Mouse (Mus musculus) forebrain, postnatal 0 days (tissue): ENCODE results near the gene Ttc5. TPM values are rescaled to one million over a fixed set of nuclear protein-coding genes. Genes with fewer than 3 reads are reported as not detected.

Experiments
- ATAC-seq: fragments of 200-750 bp; cut with Nextera tagmentation; 2 replicates; pipeline ENCODE4 v1.8.0; 2017; ENCODE audit warnings: mild to moderate bottlenecking, moderate library complexity
- DNase-seq: peaks from one replicate; pipeline ENCODE4 v3.0.0-alpha.2; 2015
- H3K27ac ChIP-seq: fragments of 300-500 bp; sonication (generic); 2 replicates; pipeline ENCODE4 v1.5.1; 2014; ENCODE audit warnings: low read depth, mild to moderate bottlenecking, antibody characterized with exemption, low read length, moderate library complexity, mixed read lengths
- H3K27me3 ChIP-seq: fragments of 300-500 bp; sonication (generic); 2 replicates; pipeline ENCODE4 v1.6.1; 2014; ENCODE audit warnings: mild to moderate bottlenecking, low read length, mixed read lengths; ENCODE audit not compliant: insufficient read depth
- H3K36me3 ChIP-seq: fragments of 300-500 bp; sonication (generic); 2 replicates; pipeline ENCODE4 v1.6.1; 2014; ENCODE audit warnings: mild to moderate bottlenecking, moderate library complexity; ENCODE audit not compliant: insufficient read depth
- H3K4me1 ChIP-seq: fragments of 300-500 bp; sonication (generic); 2 replicates; pipeline ENCODE4 v1.6.1; 2014; ENCODE audit warnings: antibody characterized with exemption; ENCODE audit not compliant: insufficient read depth
- H3K4me2 ChIP-seq: fragments of 300-500 bp; sonication (generic); 2 replicates; pipeline ENCODE4 v1.6.1; 2014; ENCODE audit warnings: low read depth, mild to moderate bottlenecking, moderate library complexity
- H3K4me3 ChIP-seq: fragments of 300-500 bp; sonication (generic); 2 replicates; pipeline ENCODE4 v1.5.1; 2014; ENCODE audit warnings: low read depth, low read length, mixed read lengths
- H3K9ac ChIP-seq: fragments of 300-500 bp; sonication (generic); 2 replicates; pipeline ENCODE4 v1.6.1; 2014; ENCODE audit warnings: mild to moderate bottlenecking
- H3K9me3 ChIP-seq: fragments of 300-500 bp; sonication (generic); 2 replicates; pipeline ENCODE4 v1.6.1; 2016; ENCODE audit warnings: low read length
- CTCF ChIP-seq: sonication (generic); IDR thresholded peaks from 2 replicates; pipeline ENCODE4 v1.5.1; 2016; ENCODE audit warnings: antibody characterized with exemption, control low read depth, low read depth
- WGBS: fragments of 180-500 bp; shearing (Covaris S2); extraction: QIAGEN DNeasy Blood & Tissue Kit; methylation state at CpG from one replicate; pipeline ENCODE4 v1.1.7; 2014; 5-methylcytosine and 5-hydroxymethylcytosine counted together
- polyA plus RNA-seq: library from polyadenylated mRNA; unstranded; fragments of >200 nt; fragmentation: Nextera tagmentation; extraction: Ambion mirVana; gene quantifications from 2 replicates; pipeline ENCODE4 v1.2.1, GENCODE M21; 2015
- total RNA-seq: library from RNA; depleted of rRNA; stranded (reverse); fragments of >200 nt; gene quantifications from 2 replicates; pipeline ENCODE4 v1.2.3, GENCODE M21; 2014

The Ttc5 gene
- total and polyA plus RNA-seq, 2 experiments from 2014 or later: 100 to 114 TPM

DNA sequence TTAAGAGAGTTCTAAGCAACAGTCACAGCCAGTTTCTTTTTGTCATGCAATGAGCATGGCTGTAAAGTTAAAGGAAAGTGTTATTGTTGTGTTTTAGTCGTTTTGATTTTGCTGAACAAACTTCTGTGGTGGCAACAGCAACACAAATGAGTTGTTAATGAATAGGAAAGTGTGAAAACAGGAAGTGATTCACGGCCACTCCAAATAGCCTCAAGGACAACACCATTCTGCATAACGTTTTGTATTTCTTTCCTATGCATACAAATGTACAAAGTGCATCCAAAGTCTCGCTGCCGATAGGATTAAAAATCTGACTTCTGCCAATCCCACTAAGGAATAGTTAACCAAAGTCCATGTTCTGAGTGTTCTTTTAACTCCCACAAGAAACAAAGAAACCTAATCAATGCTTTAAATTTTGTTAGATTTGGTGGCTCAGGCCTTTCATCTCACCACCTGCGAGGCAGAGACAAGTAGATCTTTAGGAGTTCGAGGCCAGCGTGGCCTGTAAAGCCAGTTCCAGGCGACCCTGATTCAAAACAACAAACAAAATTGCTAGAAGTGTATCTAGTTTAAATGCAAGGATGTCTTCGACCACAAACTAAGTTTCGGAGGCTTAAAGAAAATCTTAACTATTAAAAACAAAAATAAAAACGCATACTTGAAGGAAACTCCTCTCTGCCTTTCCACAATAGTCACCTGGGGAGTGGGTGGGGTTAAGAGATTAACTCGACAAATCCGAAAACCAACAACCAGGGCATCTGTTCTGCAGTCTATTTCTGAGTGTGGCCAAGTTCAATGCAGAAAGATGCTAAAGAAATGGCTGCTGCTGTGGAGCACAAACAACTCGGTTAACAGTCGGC lies 698 bp downstream of the Ttc5 start:
- Histone ChIP-seq H3K36me3 (peaks cover 19% of the 10 kb centered on the region), H3K27ac (peak overlapping the region; percentile 85), H3K4me3 (peak overlapping the region; percentile 68), H3K9ac (peak overlapping the region; percentile 73), H3K27me3 (no peaks in the 10 kb centered on the region), H3K4me2 (peak overlapping the region; percentile 45), H3K4me1 (no peaks in the 10 kb centered on the region), H3K9me3 (no peaks in the 10 kb centered on the region)
- no peak for DNase-seq
- TF ChIP-seq CTCF: no peak
- ATAC-seq: no peak
- 19% methylated on average over 16 of the region's 16 CpGs for WGBS

DNA sequence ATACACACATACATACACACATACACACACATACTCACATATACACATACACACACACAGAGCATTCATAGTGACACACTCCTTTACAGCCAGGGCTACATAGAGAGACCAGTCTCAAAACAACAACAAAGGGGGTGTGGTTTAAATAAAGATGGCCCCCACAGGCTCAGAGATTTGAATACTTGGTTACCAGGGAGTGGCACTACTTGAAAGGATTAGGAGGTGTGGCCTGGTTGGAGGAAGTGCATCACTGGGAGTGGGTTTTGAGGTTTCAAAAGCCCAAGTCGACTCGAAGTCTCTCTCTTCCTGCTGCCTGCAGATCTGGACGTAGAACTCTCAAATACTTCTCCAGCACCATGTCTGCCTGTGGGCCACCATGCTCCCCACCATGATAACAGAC lies 3.2 kb downstream of the Ttc5 start:
- TF ChIP-seq CTCF: no peak
- H3K4me3 ChIP-seq: no peak overlapping the region
- H3K9ac ChIP-seq: no peak overlapping the region
- DNase-seq (no peak), ATAC-seq (no peak)
- WGBS: 93% methylated on average over 3 of the region's 3 CpGs
- H3K27me3 ChIP-seq: no peaks in the 10 kb centered on the region
- no peak overlapping the region for H3K27ac ChIP-seq
- peaks cover 30% of the 10 kb centered on the region for H3K36me3 ChIP-seq
- H3K4me1 ChIP-seq: no peaks in the 10 kb centered on the region
- H3K4me2 ChIP-seq: no peak overlapping the region
- no peaks in the 10 kb centered on the region for H3K9me3 ChIP-seq

DNA sequence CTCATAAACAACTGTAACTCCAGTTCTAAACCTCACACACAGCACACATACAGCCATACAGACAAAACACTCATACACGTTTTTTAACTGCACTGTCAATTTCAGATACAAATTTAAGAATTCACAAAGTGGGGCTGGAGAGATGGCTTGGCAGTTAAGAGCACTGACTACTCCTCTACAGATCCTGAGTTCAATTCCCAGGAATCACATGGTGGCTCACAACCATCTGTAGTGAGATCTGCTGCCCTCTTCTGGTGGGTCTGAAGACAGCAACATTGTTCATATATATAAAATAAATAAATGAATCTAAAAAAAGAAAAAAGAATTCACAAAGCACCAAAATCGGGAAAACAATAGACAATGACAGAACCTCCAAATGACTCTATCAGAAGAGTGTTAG lies 14.0 kb downstream of the Ttc5 start:
- H3K9me3 ChIP-seq: no peaks in the 10 kb centered on the region
- no peaks in the 10 kb centered on the region for H3K4me1 ChIP-seq
- no peaks in the 10 kb centered on the region for H3K27me3 ChIP-seq
- no peak overlapping the region for H3K4me2 ChIP-seq
- 86% methylated on average over 2 of the region's 2 CpGs for WGBS
- peaks cover 80% of the 10 kb centered on the region for H3K36me3 ChIP-seq
- no peak overlapping the region for H3K4me3 ChIP-seq
- no peak overlapping the region for H3K9ac ChIP-seq
- no peak for DNase-seq
- no peak overlapping the region for H3K27ac ChIP-seq
- no peak for ATAC-seq
- TF ChIP-seq CTCF: peak; percentile 36

DNA sequence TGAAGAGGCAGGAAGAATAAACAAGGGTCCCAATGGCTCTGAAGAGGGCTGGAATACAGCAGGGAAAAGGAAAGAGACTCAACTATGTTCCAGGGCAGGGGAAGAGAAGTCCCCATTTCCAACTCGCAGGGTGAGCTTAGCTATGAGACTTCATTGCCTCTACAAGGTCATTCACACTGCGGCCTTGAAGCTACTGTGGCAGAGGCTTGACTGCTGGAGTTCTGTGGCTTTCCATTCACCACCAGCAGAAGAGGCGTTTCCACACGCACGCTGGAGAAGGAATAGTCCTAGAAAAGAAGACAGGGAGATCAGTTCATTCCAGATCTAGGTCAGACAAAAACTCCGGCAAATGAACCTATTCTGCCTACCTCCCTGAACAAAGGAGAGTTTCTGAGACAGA lies 19.6 kb downstream of the Ttc5 start:
- ATAC-seq: no peak
- Histone ChIP-seq H3K9me3 (no peaks in the 10 kb centered on the region), H3K36me3 (peaks cover 64% of the 10 kb centered on the region), H3K4me2 (no peak overlapping the region), H3K9ac (no peak overlapping the region), H3K27ac (no peak overlapping the region), H3K4me1 (no peaks in the 10 kb centered on the region), H3K4me3 (no peak overlapping the region), H3K27me3 (no peaks in the 10 kb centered on the region)
- no peak for TF ChIP-seq CTCF
- no peak for DNase-seq
- 92% methylated on average over 6 of the region's 6 CpGs for WGBS

DNA sequence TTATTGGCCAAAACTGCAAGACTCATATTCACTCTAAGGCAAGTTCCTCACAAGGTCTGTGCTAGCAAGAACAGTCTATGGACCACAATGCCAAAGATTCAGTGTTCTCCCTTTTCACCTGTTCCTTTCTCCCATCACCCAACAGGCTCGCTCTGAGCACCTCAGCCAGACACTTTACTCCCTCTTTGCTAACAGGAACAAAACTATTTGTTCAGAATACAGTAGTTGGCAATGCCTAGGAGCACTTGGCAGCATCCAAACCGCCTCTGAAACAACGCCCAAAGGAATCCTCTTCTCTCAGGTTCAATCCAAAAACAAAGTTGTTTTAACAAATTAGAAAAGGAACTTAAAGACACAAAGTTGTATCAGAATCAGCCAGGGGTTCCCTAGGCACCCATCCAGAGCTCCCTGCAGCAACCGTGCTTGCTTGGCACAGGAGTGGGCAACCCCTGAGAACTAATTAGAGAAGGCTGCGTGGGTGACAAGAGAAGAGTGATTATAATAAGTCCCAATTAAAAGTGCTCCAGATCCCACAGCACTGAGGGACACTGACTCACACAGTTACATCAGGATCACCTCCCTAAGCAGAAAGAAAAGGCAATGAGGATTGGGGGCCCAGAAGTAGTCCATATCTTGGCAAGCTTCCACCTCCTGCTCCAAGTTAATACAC lies 26.8 kb downstream of the Ttc5 start:
- WGBS: 36% methylated on average over 5 of the region's 5 CpGs
- H3K9me3 ChIP-seq: no peaks in the 10 kb centered on the region
- H3K27ac ChIP-seq: no peak overlapping the region
- no peak overlapping the region for H3K4me3 ChIP-seq
- DNase-seq: no peak
- H3K4me2 ChIP-seq: no peak overlapping the region
- no peaks in the 10 kb centered on the region for H3K27me3 ChIP-seq
- peaks cover 7% of the 10 kb centered on the region; the same call in 1 of the 2 replicates for H3K36me3 ChIP-seq
- H3K9ac ChIP-seq: no peak overlapping the region
- no peaks in the 10 kb centered on the region for H3K4me1 ChIP-seq
- TF ChIP-seq CTCF: no peak
- ATAC-seq: no peak

DNA sequence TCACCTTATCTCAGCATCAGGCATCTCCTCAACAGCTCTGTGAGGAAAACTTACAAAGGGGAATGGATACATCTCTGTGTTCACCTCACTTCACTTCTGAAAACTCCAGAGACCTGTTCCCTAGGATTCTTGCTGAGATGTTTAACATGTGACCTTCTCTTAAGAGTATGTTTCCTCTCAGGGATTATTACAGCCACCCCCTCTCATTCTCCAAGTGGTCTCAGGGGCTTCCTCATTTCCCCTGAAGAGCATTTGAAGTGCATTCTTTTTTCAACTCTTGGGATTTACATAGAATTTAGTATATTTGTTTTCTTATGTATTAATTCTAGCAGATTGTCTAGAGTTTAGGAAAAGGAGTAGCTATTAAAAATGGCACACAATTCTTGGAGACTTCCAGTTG lies 40.3 kb downstream of the Ttc5 start, which contains the start of gene Olfr749:
Olfr749 (minus strand) TSS at position 101 of the 400 bp plus-strand sequence.
- no peaks in the 10 kb centered on the region for H3K4me1 ChIP-seq
- no peaks in the 10 kb centered on the region for H3K27me3 ChIP-seq
- H3K36me3 ChIP-seq: no peaks in the 10 kb centered on the region
- ATAC-seq: no peak
- no peak for DNase-seq
- no peaks in the 10 kb centered on the region for H3K9me3 ChIP-seq
- no peak within 1 kb of the TSS for H3K4me2 ChIP-seq
- H3K27ac ChIP-seq: no peak within 1 kb of the TSS
- no peak within 1 kb of the TSS for H3K9ac ChIP-seq
- H3K4me3 ChIP-seq: no peak within 1 kb of the TSS
- TF ChIP-seq CTCF: no peak

DNA sequence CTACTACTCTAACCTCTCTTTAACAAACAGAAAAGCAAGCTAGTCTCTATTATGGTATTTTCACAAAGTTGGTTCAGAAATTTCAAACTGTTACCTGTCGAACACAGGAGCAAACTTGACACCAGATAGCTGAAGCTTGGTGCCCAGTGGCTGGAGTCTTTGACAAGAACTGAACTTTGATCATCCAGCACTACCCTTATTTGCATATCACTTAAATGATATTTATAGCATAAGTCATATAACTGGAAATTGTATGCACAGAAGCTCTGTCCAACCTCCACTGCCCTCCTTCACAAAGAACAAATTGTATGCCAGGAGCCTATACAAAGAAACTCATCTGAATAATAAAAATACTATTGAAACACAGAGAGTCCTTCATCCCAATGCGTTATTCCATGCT lies 43.7 kb downstream of the Ttc5 start:
- DNase-seq: no peak
- H3K4me1 ChIP-seq: no peaks in the 10 kb centered on the region
- H3K9ac ChIP-seq: no peak overlapping the region
- no peak overlapping the region for H3K4me3 ChIP-seq
- no peak for TF ChIP-seq CTCF
- H3K36me3 ChIP-seq: no peaks in the 10 kb centered on the region
- no peak overlapping the region for H3K27ac ChIP-seq
- ATAC-seq: no peak
- H3K27me3 ChIP-seq: no peaks in the 10 kb centered on the region
- H3K4me2 ChIP-seq: no peak overlapping the region
- 71% methylated on average over 2 of the region's 2 CpGs for WGBS
- no peaks in the 10 kb centered on the region for H3K9me3 ChIP-seq
